Mouse (Mus musculus): ENCODE measurements around the gene Txndc2.

Txndc2 gene

GRCm38 (mm10) chr17:65612391-65613141, 29.4 kb downstream of the Txndc2 start:
- DNase-seq (ENCODE audit: low spot score): peak; percentile 48

- DNase-seq (ENCODE audit: low spot score): no peak
Observed at GRCm38 (mm10) chr17:65611721-65612120, 30.2 kb downstream of the Txndc2 start.

- DNase-seq (ENCODE audit: low spot score): no peak
Observed at GRCm38 (mm10) chr17:65608743-65609142, 33.2 kb downstream of the Txndc2 start.

- no peak for DNase-seq (ENCODE audit: low spot score)
Observed at GRCm38 (mm10) chr17:65608312-65608687, 33.7 kb downstream of the Txndc2 start.

GRCm38 (mm10) chr17:65607574-65608311, 34.2 kb downstream of the Txndc2 start:
- DNase-seq (ENCODE audit: low spot score): no peak

GRCm38 (mm10) chr17:65606014-65606413, 36.0 kb downstream of the Txndc2 start:
- DNase-seq (ENCODE audit: low spot score): no peak

- no peak for DNase-seq (ENCODE audit: low spot score)
Observed at GRCm38 (mm10) chr17:65604892-65605291, 37.1 kb downstream of the Txndc2 start.

- DNase-seq (ENCODE audit: low spot score): no peak
Observed at GRCm38 (mm10) chr17:65604315-65604714, 37.7 kb downstream of the Txndc2 start.

- no peak for DNase-seq (ENCODE audit: low spot score)
Observed at GRCm38 (mm10) chr17:65597857-65598486, 44.0 kb downstream of the Txndc2 start.

GRCm38 (mm10) chr17:65594687-65595086, 47.3 kb downstream of the Txndc2 start:
- no peak for DNase-seq (ENCODE audit: low spot score)

All from spleen, adult 12 weeks (tissue).